Mouse (Mus musculus) lung, embryonic 16.5 days (tissue): Measurements from ENCODE around the gene Adgrf3. TPM values are rescaled to one million over a fixed set of nuclear protein-coding genes. Genes with fewer than 3 reads are reported as not detected.
A peak's percentile ranks its signal among the peaks of the same experiment; 100 is the strongest.

ENCODE experiments used
- ATAC-seq: fragments of 200-750 bp; cut with Nextera tagmentation; 2 replicates; pipeline ENCODE4 v1.8.0; 2017; ENCODE audit warnings: low read depth, mild to moderate bottlenecking, moderate library complexity
- H3K27ac ChIP-seq: fragments of 300-500 bp; sonication (generic); 2 replicates; pipeline ENCODE4 v1.5.1; 2014; ENCODE audit warnings: mild to moderate bottlenecking, control low read depth, low read length
- H3K27me3 ChIP-seq: fragments of 300-500 bp; sonication (generic); 2 replicates; pipeline ENCODE4 v1.6.1; 2014; ENCODE audit warnings: low read depth, low read length, mixed read lengths; ENCODE audit not compliant: control insufficient read depth, insufficient read depth
- H3K36me3 ChIP-seq: fragments of 300-500 bp; sonication (generic); 2 replicates; pipeline ENCODE4 v1.6.1; 2014; ENCODE audit warnings: low read length; ENCODE audit not compliant: control insufficient read depth, insufficient read depth
- H3K4me1 ChIP-seq: fragments of 300-500 bp; sonication (generic); replicated peaks from 2 replicates; pipeline ENCODE4 v1.6.1; 2014; ENCODE audit warnings: low read length, mixed read lengths; ENCODE audit not compliant: control insufficient read depth, insufficient read depth
- H3K4me2 ChIP-seq: fragments of 300-500 bp; sonication (generic); 2 replicates; pipeline ENCODE4 v1.6.1; 2014; ENCODE audit warnings: low read depth, low read length, control low read depth
- H3K4me3 ChIP-seq: fragments of 300-500 bp; sonication (generic); 2 replicates; pipeline ENCODE4 v1.5.1; 2014; ENCODE audit warnings: mild to moderate bottlenecking, low read length, control low read depth
- H3K9ac ChIP-seq: fragments of 300-500 bp; sonication (generic); 2 replicates; pipeline ENCODE4 v1.6.1; 2014; ENCODE audit warnings: low read length, control low read depth
- H3K9me3 ChIP-seq: fragments of 300-500 bp; sonication (generic); 2 replicates; pipeline ENCODE4 v1.6.1; 2016; ENCODE audit warnings: low read length; ENCODE audit not compliant: control insufficient read depth
- WGBS: fragments of 180-500 bp; shearing (Covaris S2); extraction: QIAGEN DNeasy Blood & Tissue Kit; methylation state at CpG from one replicate; pipeline ENCODE4 v1.1.7; 2014; 5-methylcytosine and 5-hydroxymethylcytosine counted together
- polyA plus RNA-seq: library from polyadenylated mRNA; unstranded; fragments of >200 nt; fragmentation: Nextera tagmentation; extraction: Ambion mirVana; gene quantifications from 2 replicates; pipeline ENCODE4 v1.2.1, GENCODE M21; 2015

Adgrf3 gene
- polyA plus RNA-seq, 1 experiment from 2014 or later: 0.25 TPM

DNA sequence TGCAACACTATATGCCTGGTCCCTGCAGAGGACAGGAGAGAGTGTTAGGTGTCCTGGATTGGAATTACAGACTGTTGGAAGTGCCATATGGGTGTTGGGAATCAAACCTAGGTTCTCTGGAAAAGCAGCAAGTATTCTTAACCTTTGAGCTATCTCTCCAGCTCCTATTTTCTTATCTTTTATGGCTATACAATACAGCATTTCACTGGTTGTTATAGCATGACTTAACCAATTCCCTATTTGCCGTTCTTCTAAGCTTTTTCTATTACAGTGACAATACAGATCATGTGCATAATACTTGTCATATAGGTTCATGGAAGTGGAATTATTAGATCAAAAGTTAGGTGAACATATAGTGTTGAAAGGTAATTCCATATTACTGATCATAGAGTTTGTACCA is 43.7 kb downstream of the Adgrf3 start:
- Histone ChIP-seq H3K9ac (no peak overlapping the region), H3K4me3 (no peak overlapping the region), H3K27ac (no peak overlapping the region), H3K4me1 (no peaks in the 10 kb centered on the region; the same call in 1 of the 2 replicates), H3K9me3 (no peaks in the 10 kb centered on the region), H3K36me3 (no peaks in the 10 kb centered on the region), H3K4me2 (no peak overlapping the region), H3K27me3 (no peaks in the 10 kb centered on the region)
- 96% methylated on average over 1 of the region's 1 CpGs for WGBS
- ATAC-seq: no peak

DNA sequence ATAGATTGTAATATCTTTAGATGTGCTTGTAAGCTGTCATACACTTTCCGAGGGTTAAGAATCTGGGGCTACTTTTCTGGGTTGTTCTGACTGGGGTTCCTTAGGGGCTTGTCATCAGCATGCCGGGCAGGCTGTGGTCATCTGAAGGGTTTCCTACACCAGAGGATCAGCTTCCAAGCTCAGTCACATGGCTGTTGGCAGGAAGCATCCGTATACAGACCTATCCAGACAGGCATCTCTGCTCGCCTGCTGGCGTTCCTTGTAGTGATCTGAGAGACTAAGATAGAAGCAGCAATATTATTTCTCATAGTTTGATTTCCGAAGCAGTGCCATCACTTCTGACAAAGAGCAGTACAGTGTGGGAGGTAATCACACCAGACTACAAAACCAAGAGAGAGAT is 45.9 kb downstream of the Adgrf3 start:
- H3K4me3 ChIP-seq: no peak overlapping the region
- 73% methylated on average over 6 of the region's 6 CpGs for WGBS
- no peaks in the 10 kb centered on the region for H3K36me3 ChIP-seq
- H3K27ac ChIP-seq: no peak overlapping the region
- H3K4me2 ChIP-seq: no peak overlapping the region
- no peak overlapping the region for H3K9ac ChIP-seq
- no peaks in the 10 kb centered on the region for H3K9me3 ChIP-seq
- ATAC-seq: no peak
- H3K27me3 ChIP-seq: no peaks in the 10 kb centered on the region
- peaks cover 5% of the 10 kb centered on the region for H3K4me1 ChIP-seq

DNA sequence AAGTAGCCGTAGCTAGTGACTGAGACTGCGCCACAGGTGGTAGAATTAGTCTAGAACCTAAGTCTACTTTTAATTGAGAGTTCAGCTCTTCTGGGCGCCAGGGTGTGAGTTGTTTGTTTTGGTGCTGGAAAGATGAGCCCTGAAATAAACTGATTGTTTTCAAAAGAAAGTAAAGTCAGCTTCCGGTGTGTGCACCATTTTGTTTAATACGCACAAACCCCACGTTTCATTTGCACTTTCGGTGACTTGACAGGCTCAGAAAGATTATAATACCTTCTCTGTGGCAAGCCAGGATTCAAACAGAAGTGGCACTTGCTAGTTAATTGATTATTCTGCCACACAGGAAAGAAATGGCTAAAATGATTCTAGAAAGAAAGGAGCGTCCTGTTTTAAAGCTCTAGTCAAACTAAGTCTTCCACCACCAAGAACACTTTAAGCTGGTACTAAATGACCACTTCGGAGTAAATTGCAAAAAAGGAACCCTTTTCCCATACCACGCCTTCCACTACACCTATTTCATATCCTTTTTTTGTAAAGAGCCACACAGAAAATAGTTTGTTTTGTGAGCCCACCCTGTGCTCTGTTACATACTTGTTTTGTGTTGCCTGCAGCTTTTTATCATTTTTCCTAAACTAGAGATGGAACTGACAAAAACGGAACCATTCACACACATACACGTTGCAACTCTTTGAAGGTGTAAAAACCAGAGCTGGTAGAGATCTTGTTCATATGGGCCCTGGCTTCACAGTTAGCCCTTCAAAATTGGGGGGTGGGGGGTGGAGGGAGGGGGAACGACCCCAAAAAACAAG is 49.5 kb downstream of the Adgrf3 start:
- H3K27me3 ChIP-seq: no peaks in the 10 kb centered on the region
- WGBS: 24% methylated on average over 13 of the region's 13 CpGs
- ATAC-seq: no peak
- peaks cover 7% of the 10 kb centered on the region for H3K4me1 ChIP-seq
- H3K36me3 ChIP-seq: no peaks in the 10 kb centered on the region
- no peaks in the 10 kb centered on the region for H3K9me3 ChIP-seq
- H3K27ac ChIP-seq: peak overlapping the region; percentile 92
- H3K4me3 ChIP-seq: peak overlapping the region; percentile 98
- H3K4me2 ChIP-seq: peak overlapping the region; percentile 81
- H3K9ac ChIP-seq: peak overlapping the region; percentile 97

DNA sequence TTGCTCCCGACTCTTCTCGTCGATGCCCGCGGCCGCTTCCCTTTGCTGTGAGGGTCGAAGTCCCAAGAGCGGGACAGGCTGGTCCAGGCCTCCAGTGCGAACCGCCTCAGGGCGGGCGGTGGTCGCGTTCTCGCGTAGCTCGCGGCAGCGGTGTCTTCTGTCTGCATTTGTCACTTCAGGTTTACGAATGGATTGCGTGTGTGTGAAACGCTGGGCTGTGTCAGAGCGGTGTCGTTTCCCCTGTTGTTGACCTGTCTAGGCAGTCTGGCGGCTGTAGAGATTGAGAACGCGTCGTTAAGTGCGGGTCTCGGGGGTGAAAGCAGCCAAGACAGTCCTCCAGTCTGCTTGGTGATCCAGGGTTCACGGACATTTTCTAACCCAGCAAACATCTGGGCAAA is 50.1 kb downstream of the Adgrf3 start:
- H3K9ac ChIP-seq: peak overlapping the region; percentile 97
- no peaks in the 10 kb centered on the region for H3K36me3 ChIP-seq
- H3K27ac ChIP-seq: peak overlapping the region; percentile 92
- peaks cover 7% of the 10 kb centered on the region for H3K4me1 ChIP-seq
- WGBS: 0% methylated on average over 31 of the region's 31 CpGs
- peak overlapping the region; percentile 81 for H3K4me2 ChIP-seq
- H3K4me3 ChIP-seq: peak overlapping the region; percentile 98
- peak; percentile 60 for ATAC-seq
- H3K9me3 ChIP-seq: no peaks in the 10 kb centered on the region
- H3K27me3 ChIP-seq: no peaks in the 10 kb centered on the region

DNA sequence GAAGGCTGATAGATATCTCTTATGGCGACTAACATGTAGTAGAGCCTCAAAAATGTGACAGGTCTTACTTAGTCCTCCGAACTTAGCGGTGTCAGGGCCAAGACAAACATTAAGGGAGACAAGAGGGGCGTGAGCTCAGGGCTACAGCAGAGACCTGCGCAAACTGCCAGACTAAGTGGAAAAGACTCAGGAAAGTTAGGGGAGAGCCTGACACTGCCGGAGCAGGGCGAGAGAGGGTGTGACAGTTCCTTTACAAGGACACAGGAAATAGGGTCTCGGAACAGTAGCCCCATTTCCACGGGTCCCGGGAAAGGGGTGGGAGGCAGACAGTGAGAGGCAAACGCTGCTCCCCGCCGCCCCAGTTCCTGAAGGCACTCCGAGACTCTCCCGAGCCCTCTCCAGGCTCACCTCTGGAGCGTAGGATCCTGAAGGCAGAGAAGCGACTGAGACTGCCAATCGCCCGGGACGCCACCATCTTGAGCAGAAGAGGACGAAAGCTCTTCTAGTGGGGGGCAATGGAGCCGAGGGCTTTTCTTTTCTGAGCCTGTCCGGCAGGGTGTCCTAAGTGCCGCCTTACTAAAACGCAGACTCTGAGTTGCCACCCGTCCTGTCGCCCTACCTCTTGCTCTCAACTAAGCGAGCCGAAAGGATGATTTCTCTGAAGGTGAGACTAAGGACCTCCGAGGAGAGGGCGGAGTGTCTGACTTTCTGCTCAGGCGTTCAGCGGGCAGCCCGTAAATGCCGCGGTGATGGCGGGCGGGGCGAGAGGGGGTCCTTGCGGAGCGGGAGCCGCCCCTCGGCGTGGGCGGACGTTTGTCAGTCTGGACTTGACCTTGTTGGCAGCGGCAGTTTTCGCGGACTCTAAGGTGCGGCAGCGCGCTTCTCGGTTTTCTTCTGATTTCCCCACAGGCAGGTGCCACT is 50.8 kb downstream of the Adgrf3 start, which contains the start of the genes Hadha and Hadhb:
TSS of gene Hadha (minus strand) at position 689 of the 921 bp plus-strand sequence.
TSS of gene Hadhb (plus strand) at position 775 of the 921 bp plus-strand sequence.
- peak within 1 kb of the TSS; percentile 92 for H3K27ac ChIP-seq
- H3K4me1 ChIP-seq: peaks cover 7% of the 10 kb centered on the region
- under 1% methylated on average over 53 of the region's 53 CpGs for WGBS
- H3K9ac ChIP-seq: peak within 1 kb of the TSS; percentile 97
- no peaks in the 10 kb centered on the region for H3K27me3 ChIP-seq
- peak; percentile 94 for ATAC-seq
- no peaks in the 10 kb centered on the region for H3K36me3 ChIP-seq
- peak within 1 kb of the TSS; percentile 98 for H3K4me3 ChIP-seq
- H3K9me3 ChIP-seq: no peaks in the 10 kb centered on the region
- H3K4me2 ChIP-seq: peak within 1 kb of the TSS; percentile 81

DNA sequence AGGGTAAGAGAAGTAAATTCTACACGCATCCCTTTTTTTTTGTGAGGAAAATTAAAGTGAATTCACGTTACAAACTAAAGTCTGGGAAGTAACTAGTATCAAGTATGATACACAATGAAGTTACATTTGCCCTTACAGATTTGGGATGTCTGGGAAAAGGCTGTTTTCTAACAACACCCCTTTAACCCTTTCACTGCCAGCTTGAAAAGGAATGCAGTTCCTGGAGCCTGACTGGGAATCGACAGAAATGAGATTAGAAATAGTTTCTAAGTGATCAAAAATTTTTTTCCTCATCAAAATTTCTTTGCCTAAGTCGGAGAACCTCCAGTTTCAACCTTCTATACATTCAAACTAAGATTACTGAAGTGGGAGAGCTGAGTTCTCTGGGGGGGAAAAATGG is 51.5 kb downstream of the Adgrf3 start:
- peaks cover 7% of the 10 kb centered on the region for H3K4me1 ChIP-seq
- H3K4me3 ChIP-seq: peak overlapping the region; percentile 98
- no peaks in the 10 kb centered on the region for H3K9me3 ChIP-seq
- whole genome bisulfite sequencing: 18% methylated on average over 4 of the region's 4 CpGs
- peak overlapping the region; percentile 81 for H3K4me2 ChIP-seq
- peak overlapping the region; percentile 97 for H3K9ac ChIP-seq
- peak overlapping the region; percentile 92; the same call in 1 of the 2 replicates for H3K27ac ChIP-seq
- H3K27me3 ChIP-seq: no peaks in the 10 kb centered on the region
- no peak for ATAC-seq
- H3K36me3 ChIP-seq: no peaks in the 10 kb centered on the region

DNA sequence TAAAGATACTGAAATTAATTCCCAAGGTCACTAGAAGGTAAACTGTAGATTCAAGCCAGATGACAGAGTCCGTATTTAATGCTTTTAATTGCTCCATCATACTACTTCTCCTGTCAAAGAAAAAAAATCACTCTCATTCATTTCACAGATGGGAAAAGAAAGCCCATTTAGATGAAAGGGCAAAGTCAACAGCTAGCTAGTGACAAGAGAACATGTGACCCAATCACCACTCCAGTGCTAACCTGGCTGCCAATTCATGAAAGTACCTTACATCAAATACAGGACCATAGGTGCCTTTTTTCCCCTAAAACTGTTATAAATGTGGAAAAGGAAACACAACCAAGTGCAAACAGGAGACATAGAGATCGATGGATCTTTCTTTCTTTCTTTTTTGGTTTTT is 52.3 kb downstream of the Adgrf3 start:
- Histone ChIP-seq H3K4me2 (no peak overlapping the region), H3K27me3 (no peaks in the 10 kb centered on the region), H3K4me1 (peaks cover 7% of the 10 kb centered on the region), H3K9me3 (no peaks in the 10 kb centered on the region), H3K27ac (no peak overlapping the region), H3K9ac (no peak overlapping the region), H3K36me3 (no peaks in the 10 kb centered on the region), H3K4me3 (no peak overlapping the region)
- no peak for ATAC-seq
- 81% methylated on average over 2 of the region's 2 CpGs for WGBS

DNA sequence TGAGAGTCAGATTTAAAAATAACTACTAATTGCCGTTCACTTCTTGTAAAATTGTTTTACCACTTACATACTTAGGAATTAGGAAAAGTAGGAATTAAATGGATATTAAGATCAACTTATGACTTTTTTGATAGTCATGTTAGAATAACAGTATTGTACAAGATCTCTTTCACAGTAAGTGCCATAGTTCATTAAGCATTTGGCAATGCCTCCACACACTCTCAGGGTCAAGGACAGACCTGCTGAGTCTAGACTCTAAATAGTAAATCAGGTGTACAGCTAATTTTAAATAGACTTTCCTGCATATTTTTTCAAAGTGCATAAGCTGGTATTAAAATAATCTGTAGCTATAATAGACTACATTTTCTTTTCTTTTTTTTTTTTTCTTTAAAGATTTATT is 53.1 kb downstream of the Adgrf3 start:
- H3K4me3 ChIP-seq: no peak overlapping the region
- H3K4me1 ChIP-seq: peaks cover 7% of the 10 kb centered on the region
- no peaks in the 10 kb centered on the region for H3K27me3 ChIP-seq
- no peaks in the 10 kb centered on the region for H3K36me3 ChIP-seq
- no peak overlapping the region for H3K9ac ChIP-seq
- 85% methylated on average over 1 of the region's 1 CpGs for WGBS
- ATAC-seq: no peak
- no peaks in the 10 kb centered on the region for H3K9me3 ChIP-seq
- H3K27ac ChIP-seq: no peak overlapping the region
- H3K4me2 ChIP-seq: no peak overlapping the region

DNA sequence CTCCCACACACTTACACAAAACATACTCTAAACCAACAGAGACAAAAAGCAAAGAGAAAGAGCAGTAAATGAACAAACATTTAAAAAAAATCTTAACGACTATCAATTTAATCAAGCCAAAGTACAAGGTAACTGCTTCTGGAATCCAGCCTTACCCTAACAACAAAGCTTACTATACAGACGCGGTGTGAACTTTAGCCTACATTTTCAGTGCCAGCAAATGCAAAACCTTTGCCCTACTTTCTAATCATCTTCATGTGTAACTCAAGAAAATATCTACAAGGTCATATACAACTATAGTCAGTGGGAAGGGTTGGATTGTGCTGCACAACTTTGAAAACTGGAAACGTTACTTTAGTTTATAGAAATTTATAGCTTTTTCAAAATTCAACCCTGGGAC is 53.5 kb downstream of the Adgrf3 start:
- 71% methylated on average over 4 of the region's 4 CpGs for WGBS
- H3K4me3 ChIP-seq: no peak overlapping the region
- no peak for ATAC-seq
- no peaks in the 10 kb centered on the region for H3K9me3 ChIP-seq
- peaks cover 7% of the 10 kb centered on the region for H3K4me1 ChIP-seq
- no peaks in the 10 kb centered on the region for H3K36me3 ChIP-seq
- H3K27me3 ChIP-seq: no peaks in the 10 kb centered on the region
- no peak overlapping the region for H3K4me2 ChIP-seq
- H3K27ac ChIP-seq: no peak overlapping the region
- no peak overlapping the region for H3K9ac ChIP-seq
